Mouse (Mus musculus) intestine, embryonic 14.5 days (tissue): ENCODE results near the gene Atxn1. TPM values are rescaled to one million over a fixed set of nuclear protein-coding genes. Genes with fewer than 3 reads are reported as not detected.
A peak's percentile ranks its signal among the peaks of the same experiment; 100 is the strongest.

Source experiments
- ATAC-seq: fragments of 200-750 bp; cut with Nextera tagmentation; replicated peaks from 2 replicates; pipeline ENCODE4 v1.8.0; 2017; ENCODE audit warnings: low read depth, moderate number of reproducible peaks, moderate TSS enrichment, moderate library complexity; ENCODE audit not compliant: low FRiP score, low TSS enrichment
- DNase-seq: peaks from one replicate; pipeline ENCODE4 v3.0.0-alpha.2; 2018; ENCODE audit warnings: low spot score
- H3K27ac ChIP-seq: fragments of 300-500 bp; sonication (generic); 2 replicates; pipeline ENCODE4 v1.5.1; 2014; ENCODE audit warnings: low read depth, mild to moderate bottlenecking, control low read depth
- H3K27me3 ChIP-seq: fragments of 300-500 bp; sonication (generic); replicated peaks from 2 replicates; pipeline ENCODE4 v1.6.1; 2014; ENCODE audit warnings: low read length, control low read depth; ENCODE audit not compliant: control insufficient read depth, insufficient read depth
- H3K36me3 ChIP-seq: fragments of 300-500 bp; sonication (generic); 2 replicates; pipeline ENCODE4 v1.6.1; 2014; ENCODE audit warnings: low read length, control low read depth; ENCODE audit not compliant: control insufficient read depth, insufficient read depth
- H3K4me1 ChIP-seq: fragments of 300-500 bp; sonication (generic); replicated peaks from 2 replicates; pipeline ENCODE4 v1.6.1; 2014; ENCODE audit warnings: low read length, control low read depth, mixed read lengths; ENCODE audit not compliant: control insufficient read depth, insufficient read depth
- H3K4me2 ChIP-seq: fragments of 300-500 bp; sonication (generic); 2 replicates; pipeline ENCODE4 v1.6.1; 2014; ENCODE audit warnings: low read length
- H3K4me3 ChIP-seq: fragments of 300-500 bp; sonication (generic); 2 replicates; pipeline ENCODE4 v1.5.1; 2014; ENCODE audit warnings: low read depth, low read length, control low read depth, mixed read lengths
- H3K9ac ChIP-seq: fragments of 300-500 bp; sonication (generic); 2 replicates; pipeline ENCODE4 v1.6.1; 2014; ENCODE audit warnings: mild to moderate bottlenecking, low read length
- H3K9me3 ChIP-seq: fragments of 300-500 bp; sonication (generic); 2 replicates; pipeline ENCODE4 v1.6.1; 2016; ENCODE audit warnings: low read length, control low read depth; ENCODE audit not compliant: control insufficient read depth
- WGBS: fragments of 180-500 bp; shearing (Covaris S2); extraction: QIAGEN DNeasy Blood & Tissue Kit; methylation state at CpG from one replicate; pipeline ENCODE4 v1.1.7; 2014; 5-methylcytosine and 5-hydroxymethylcytosine counted together
- polyA plus RNA-seq: library from polyadenylated mRNA; unstranded; fragments of >200 nt; fragmentation: Nextera tagmentation; extraction: Ambion mirVana; gene quantifications from 2 replicates; pipeline ENCODE4 v1.2.1, GENCODE M21; 2014

Atxn1 gene
- polyA plus RNA-seq, 1 experiment from 2014 or later: 4.8 TPM

DNA sequence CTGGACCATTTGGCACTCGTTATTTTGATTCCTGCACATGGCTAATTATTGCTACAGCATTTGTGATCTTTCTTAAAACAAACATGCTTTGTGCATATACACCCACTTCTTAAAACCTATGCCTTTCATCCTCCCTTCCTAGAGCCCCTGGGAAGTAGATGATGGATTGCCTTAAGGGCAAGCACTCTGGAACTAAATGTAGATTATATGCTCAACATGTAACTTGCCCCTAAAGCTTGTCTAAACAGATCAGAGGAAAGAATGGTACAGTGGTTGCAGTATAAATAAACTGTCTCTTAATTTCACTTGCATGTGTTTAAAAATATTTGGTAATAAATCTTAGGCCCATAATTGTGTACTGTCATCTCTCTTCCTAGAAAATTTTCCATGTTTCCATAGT is 370.9 kb downstream of the Atxn1 start:
- DNase-seq (no peak), ATAC-seq (no peak)
- Histone ChIP-seq H3K4me3 (no peak overlapping the region), H3K27me3 (no peaks in the 10 kb centered on the region), H3K36me3 (no peaks in the 10 kb centered on the region), H3K4me2 (no peak overlapping the region), H3K9ac (no peak overlapping the region), H3K9me3 (no peaks in the 10 kb centered on the region), H3K27ac (no peak overlapping the region), H3K4me1 (peaks cover 7% of the 10 kb centered on the region; the same call in 1 of the 2 replicates)
- WGBS: 62% methylated on average over 1 of the region's 1 CpGs

DNA sequence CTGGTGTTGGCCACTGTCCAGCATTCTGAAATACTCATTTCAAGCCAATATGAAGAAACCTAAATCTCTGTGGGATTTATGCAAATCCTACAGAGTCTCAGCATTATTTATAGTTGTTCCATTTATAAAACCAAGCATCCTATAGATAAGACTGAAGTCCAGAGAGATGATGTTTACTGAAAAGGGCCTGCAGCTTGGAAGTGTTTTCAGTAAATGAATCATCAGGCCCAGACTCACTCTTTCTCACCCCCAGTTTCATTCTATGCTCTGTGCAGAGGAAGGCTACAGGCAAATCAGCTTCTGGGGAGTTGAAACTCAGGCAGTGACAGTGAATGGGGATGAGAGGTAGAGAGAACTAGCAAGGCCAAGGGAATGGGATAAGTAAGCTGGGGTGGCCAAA is 373.9 kb downstream of the Atxn1 start:
- no peaks in the 10 kb centered on the region for H3K36me3 ChIP-seq
- no peaks in the 10 kb centered on the region for H3K9me3 ChIP-seq
- no peak overlapping the region for H3K27ac ChIP-seq
- ATAC-seq (no peak), DNase-seq (no peak)
- no peak overlapping the region for H3K4me3 ChIP-seq
- no peak overlapping the region for H3K9ac ChIP-seq
- H3K4me2 ChIP-seq: no peak overlapping the region
- peaks cover 7% of the 10 kb centered on the region; the same call in 1 of the 2 replicates for H3K4me1 ChIP-seq
- no peaks in the 10 kb centered on the region for H3K27me3 ChIP-seq

GRCm38 (mm10) chr13:45583061-45583460 is 381.7 kb downstream of the Atxn1 start:
- ATAC-seq (no peak), DNase-seq (no peak)
- Histone ChIP-seq H3K4me2 (no peak overlapping the region), H3K27me3 (no peaks in the 10 kb centered on the region), H3K36me3 (no peaks in the 10 kb centered on the region), H3K4me1 (no peaks in the 10 kb centered on the region), H3K9ac (no peak overlapping the region), H3K9me3 (no peaks in the 10 kb centered on the region), H3K27ac (no peak overlapping the region), H3K4me3 (no peak overlapping the region)
- 90% methylated on average over 5 of the region's 5 CpGs for WGBS

GRCm38 (mm10) chr13:45582294-45582693 is 382.5 kb downstream of the Atxn1 start:
- no peak overlapping the region for H3K4me3 ChIP-seq
- 67% methylated on average over 12 of the region's 12 CpGs for WGBS
- no peak overlapping the region for H3K4me2 ChIP-seq
- no peaks in the 10 kb centered on the region for H3K9me3 ChIP-seq
- no peak overlapping the region for H3K9ac ChIP-seq
- ATAC-seq (no peak), DNase-seq (no peak)
- no peaks in the 10 kb centered on the region for H3K4me1 ChIP-seq
- no peak overlapping the region for H3K27ac ChIP-seq
- no peaks in the 10 kb centered on the region for H3K27me3 ChIP-seq
- H3K36me3 ChIP-seq: no peaks in the 10 kb centered on the region

GRCm38 (mm10) chr13:45579751-45580150 is 385.1 kb downstream of the Atxn1 start:
- no peak overlapping the region for H3K4me2 ChIP-seq
- H3K9me3 ChIP-seq: no peaks in the 10 kb centered on the region
- no peak overlapping the region for H3K27ac ChIP-seq
- WGBS: 34% methylated on average over 3 of the region's 3 CpGs
- H3K36me3 ChIP-seq: no peaks in the 10 kb centered on the region
- no peak overlapping the region for H3K9ac ChIP-seq
- H3K4me1 ChIP-seq: no peaks in the 10 kb centered on the region
- DNase-seq (no peak), ATAC-seq (no peak)
- H3K27me3 ChIP-seq: no peaks in the 10 kb centered on the region
- H3K4me3 ChIP-seq: no peak overlapping the region

- Histone ChIP-seq H3K9ac (no peak overlapping the region), H3K4me3 (no peak overlapping the region)
- DNase-seq: no peak
These were observed 387.0 kb downstream of the Atxn1 start for GRCm38 (mm10) chr13:45577784-45578183.

DNA sequence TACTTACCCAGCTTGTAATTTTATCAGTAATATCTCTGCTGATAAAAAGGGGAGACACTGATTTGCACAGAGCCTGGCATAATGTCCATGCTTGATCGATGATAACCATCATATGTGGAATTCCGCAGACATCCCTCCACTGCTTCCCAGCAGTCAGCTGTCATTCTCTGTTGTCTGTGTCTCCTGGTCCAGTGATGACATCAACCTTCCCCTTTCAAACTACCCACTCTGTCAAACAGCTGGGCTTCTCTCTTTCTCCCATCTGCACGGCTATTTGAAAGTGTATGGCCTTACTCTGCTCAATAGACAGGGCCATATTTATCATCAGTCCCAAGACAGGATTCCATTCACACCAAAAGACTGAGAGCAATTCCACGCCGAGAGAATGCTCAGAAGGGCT is 387.4 kb downstream of the Atxn1 start:
- 66% methylated on average over 5 of the region's 5 CpGs for WGBS
- Histone ChIP-seq H3K9me3 (no peaks in the 10 kb centered on the region), H3K4me2 (no peak overlapping the region), H3K27me3 (no peaks in the 10 kb centered on the region), H3K36me3 (no peaks in the 10 kb centered on the region), H3K27ac (no peak overlapping the region), H3K4me3 (no peak overlapping the region), H3K4me1 (no peaks in the 10 kb centered on the region), H3K9ac (no peak overlapping the region)
- DNase-seq: no peak
- ATAC-seq: no peak

More at GRCm38 (mm10) chr13:45577784-45578183, 387.0 kb downstream of the Atxn1 start:
- Histone ChIP-seq H3K36me3 (no peaks in the 10 kb centered on the region), H3K4me1 (no peaks in the 10 kb centered on the region), H3K9me3 (no peaks in the 10 kb centered on the region), H3K27me3 (no peaks in the 10 kb centered on the region), H3K27ac (no peak overlapping the region), H3K4me2 (no peak overlapping the region)
- ATAC-seq: no peak
- WGBS: 52% methylated on average over 2 of the region's 2 CpGs

GRCm38 (mm10) chr13:45576185-45576584 is 388.6 kb downstream of the Atxn1 start:
- Histone ChIP-seq H3K9me3 (no peaks in the 10 kb centered on the region), H3K36me3 (no peaks in the 10 kb centered on the region), H3K4me3 (no peak overlapping the region), H3K27ac (no peak overlapping the region), H3K9ac (no peak overlapping the region), H3K4me2 (no peak overlapping the region), H3K27me3 (no peaks in the 10 kb centered on the region), H3K4me1 (no peaks in the 10 kb centered on the region)
- DNase-seq: peak; percentile 52
- WGBS: 60% methylated on average over 4 of the region's 4 CpGs
- no peak for ATAC-seq

DNA sequence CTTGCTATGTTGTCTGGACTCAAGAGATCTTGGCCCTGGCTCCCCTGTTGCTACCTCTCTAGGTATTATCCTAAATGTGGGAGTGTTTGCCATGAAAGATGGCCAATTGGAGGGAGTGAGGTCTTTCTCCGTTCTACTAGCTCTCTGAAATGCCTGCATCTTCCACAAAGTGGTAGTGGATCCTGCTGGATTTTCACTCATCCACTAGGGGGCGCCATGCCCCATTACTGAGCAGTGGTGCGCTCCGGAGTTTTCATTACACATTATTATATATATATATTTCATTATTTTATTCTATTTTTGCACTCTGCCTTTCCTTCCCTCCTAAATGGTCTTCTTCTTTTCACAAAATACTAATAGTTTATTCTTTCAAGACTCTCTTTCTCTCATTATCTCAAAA is 392.0 kb downstream of the Atxn1 start:
- H3K27me3 ChIP-seq: no peaks in the 10 kb centered on the region
- H3K4me1 ChIP-seq: no peaks in the 10 kb centered on the region
- 39% methylated on average over 4 of the region's 4 CpGs for WGBS
- H3K36me3 ChIP-seq: no peaks in the 10 kb centered on the region
- no peak overlapping the region for H3K9ac ChIP-seq
- H3K4me3 ChIP-seq: no peak overlapping the region
- H3K4me2 ChIP-seq: no peak overlapping the region
- ATAC-seq: no peak
- peak; percentile 67 for DNase-seq
- no peak overlapping the region for H3K27ac ChIP-seq
- no peaks in the 10 kb centered on the region for H3K9me3 ChIP-seq
